Mouse (Mus musculus) inflammation-experienced regulatory T-cells, adult 6 months (primary cell): ENCODE results near the gene Ryr2. TPM values are rescaled to one million over a fixed set of nuclear protein-coding genes. Genes with fewer than 3 reads are reported as not detected.
"Not testable (repeated sequence)": the region's sequence is repeated elsewhere in the genome, so short reads cannot be mapped to it uniquely, and the experiment has no call there.

Experiments
- ATAC-seq: one replicate; pipeline ENCODE4 v1.8.0; 2017
- polyA plus RNA-seq, 3 experiments: library from polyadenylated mRNA; unstranded; fragments of 100-300 nt; shearing (Covaris generic); gene quantifications; one replicate each; pipeline ENCODE4 v1.2.1; 2017

The Ryr2 gene
- polyA plus RNA-seq, 3 experiments from 2014 or later = not detected

DNA sequence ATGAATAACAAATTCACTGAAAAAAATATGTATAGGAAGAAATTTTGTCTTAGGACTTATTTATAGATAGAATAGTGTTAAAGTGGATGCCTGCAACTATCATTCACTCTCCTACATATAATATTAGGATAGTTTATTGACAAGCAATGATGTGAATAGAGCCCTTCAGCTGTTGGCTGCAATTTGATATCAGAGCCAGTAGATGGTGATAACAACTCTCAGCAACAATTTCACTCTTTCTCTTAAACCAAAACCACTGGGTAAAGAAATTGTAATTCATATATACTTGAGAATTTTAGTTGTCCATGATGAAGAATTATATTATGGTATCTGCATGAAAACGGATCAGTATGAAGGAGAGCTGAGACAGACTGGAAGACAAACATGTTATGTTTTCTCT is 236.8 kb downstream of the Ryr2 start:
- no peak for ATAC-seq

DNA sequence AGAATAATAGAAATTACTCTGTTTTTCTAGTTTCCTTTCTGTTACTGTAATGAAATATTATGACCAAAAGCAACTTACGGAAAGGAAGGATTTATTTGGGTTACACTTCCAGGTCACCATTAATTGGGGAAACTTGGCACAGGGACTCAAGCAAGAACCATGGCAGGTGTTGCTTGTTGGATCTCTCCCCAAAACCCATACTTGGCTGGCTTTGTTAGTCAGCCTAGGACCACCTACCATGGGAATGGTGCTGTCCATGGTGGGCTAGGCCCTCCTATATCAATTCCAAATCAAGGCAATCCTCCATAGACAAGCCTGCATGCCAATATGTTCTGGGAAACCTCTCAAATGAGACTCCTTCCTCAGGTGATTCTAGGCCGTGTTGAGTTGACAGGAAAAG is 237.3 kb downstream of the Ryr2 start:
- ATAC-seq = no peak

DNA sequence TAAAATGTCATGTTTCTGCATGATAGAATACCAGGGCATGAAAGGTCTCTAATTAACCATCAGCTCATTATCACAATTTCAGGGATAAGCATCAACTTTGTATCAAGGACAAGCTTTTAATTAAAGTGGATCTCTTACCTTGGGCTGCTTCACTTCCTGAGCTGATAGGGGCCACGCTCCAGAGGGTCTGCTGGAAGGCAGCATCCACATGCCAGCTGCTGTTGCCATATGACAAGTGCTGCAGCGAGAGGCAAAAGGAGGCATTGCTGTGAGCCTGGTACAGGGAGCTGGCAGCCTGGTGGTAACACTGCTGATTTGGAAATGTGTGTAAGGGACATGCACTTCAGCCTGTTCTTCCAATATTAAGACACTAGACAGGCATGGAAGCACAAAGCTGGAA is 237.8 kb downstream of the Ryr2 start:
- ATAC-seq = no peak

DNA sequence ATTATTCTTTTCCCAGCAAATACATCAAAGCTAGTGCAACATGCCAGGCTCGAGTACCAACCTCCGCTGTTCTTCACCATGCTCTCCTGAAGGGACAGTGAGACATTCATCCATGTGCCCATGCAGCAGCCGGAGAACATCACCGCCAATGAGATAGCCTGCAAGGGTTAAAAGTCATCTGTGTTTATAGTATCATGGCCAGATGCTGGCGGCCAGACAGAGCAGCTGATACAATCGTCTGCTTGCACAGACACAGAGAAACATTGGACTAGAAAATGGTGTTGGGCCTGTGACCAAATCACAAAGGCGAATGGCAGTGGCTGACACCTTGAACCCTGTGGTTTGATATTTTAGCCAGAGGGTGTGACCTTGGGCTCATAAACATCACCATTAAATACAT is 238.7 kb downstream of the Ryr2 start:
- no peak for ATAC-seq

DNA sequence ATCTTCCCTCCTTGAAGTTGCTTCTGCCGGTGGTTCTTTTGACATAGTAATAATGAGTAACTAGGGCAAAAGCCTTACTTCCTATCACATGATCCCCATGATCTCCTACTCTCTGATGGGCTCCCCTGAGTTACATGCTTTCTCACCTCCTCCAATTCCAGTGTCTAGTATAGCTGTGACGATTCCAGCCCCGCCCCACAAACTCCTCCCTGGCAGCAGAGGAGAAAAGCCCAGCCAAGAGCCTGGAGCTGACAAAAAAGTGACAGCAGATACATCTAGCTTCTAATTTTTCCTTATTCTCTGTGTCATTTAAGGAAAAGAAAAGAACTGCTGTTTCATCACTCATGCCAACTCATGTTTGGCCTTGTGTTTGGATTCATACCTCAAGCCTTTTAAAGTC is 241.5 kb downstream of the Ryr2 start:
- ATAC-seq = no peak

DNA sequence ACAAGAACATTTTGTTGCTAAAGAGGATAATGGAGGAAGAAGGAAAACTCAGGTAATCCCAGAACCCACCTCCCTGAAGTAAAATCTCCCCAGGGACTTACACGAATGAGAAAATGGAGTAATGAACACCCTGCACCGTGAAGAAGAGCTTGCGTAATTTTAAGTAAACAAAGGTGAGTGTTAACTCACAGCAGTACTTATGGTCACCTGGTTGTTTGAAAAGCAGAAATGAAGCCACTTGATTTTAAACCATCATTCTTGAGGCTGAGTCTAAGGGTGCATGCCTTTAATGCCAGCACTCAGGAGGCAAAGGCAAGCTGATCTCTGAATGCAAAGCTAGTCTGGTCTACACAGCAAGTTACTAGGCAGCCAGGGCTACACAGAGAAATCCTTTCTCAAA is 255.1 kb downstream of the Ryr2 start:
- no peak for ATAC-seq

DNA sequence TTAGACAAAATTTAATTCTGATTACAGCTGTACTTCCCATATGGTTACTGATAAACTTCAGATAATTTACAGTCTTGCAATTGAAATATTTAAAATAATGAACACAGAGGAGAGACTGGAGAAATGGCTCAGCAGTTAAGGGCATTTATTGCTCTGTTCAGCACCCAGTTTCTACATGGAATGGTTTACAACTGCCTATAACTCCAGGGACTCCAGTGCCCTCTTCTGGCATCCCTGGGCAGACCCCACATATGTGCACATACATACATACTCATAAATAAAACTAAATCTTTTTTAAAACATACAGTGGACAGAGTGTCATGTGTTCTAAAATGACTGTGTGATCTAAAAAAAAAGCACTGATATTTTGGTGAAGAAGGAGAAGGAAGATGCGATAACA is 262.9 kb downstream of the Ryr2 start:
- ATAC-seq = no peak

DNA sequence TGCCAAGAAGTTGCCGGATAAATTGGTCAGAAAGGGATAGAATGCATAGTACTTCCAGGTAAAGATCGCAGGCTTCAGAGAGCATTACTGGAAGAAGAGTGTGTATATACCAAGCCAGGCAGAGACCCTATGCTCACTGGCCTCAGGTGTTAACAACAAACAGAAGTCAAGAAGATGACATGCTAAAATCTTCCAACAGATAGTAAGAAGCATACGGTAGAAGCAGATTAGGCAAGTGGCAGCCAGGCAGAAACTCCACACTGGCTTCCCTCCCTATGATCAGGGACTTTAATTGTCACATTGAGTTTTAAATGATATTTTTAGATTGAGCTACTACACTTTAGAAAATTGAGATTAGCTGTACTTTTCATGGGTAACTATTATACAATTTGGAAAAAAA is 268.9 kb downstream of the Ryr2 start:
- ATAC-seq = no peak

DNA sequence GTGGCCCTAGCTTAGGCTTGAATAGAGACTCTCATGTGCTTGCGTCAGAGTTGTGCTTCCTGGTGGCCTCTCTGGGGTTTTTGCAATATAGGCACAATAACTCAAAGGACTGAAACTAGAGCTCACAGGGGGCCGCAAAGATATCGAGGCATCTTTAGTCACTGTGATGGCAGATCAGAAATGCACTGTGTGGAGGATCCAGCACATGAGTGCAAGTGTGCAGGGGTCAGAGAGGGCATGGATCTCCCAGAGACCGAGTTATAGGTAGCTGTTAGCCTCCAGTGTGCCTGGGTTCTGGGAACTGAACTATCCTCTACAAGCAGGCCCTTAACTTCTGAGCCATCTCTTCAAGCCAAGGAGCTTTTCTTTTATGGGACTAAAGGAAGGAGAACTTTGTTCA is 269.6 kb downstream of the Ryr2 start:
- no peak for ATAC-seq

DNA sequence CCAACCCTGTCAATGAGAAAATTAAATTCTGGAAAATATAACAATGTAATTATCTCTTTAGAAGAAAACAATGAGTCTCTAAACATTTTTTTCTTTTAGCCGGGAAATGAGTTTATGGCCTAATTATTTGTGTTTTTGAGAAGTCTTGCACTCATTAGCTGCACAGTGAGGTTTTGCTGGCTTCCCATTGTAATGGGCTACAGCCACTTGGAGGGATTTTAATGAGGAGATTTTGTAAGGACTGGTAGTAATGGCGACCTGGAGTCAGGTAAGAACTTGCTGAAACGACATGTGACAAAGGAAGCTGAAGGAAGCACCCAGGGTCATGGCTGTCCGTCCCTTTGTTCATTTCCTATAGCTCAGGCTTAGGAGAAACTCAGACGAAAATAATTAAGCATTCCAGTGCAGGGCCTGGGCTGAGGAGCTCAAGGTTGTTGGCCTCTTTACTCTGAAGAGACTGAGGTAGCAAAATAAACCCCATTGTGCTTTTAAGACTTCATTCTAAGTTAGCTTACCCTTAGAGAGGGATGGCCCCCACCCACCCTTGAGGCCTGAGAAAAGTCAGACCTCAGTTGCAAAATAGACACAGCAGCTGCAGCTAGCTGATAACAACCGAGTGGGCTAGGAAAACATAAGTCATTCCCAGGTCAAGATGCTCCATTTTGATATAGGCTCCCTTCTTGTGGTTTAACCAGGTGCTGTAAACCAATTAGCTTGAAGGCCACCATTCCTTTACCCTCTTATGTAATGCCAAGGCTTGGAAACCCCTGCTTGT is 270.3 kb downstream of the Ryr2 start:
- no peak for ATAC-seq

DNA sequence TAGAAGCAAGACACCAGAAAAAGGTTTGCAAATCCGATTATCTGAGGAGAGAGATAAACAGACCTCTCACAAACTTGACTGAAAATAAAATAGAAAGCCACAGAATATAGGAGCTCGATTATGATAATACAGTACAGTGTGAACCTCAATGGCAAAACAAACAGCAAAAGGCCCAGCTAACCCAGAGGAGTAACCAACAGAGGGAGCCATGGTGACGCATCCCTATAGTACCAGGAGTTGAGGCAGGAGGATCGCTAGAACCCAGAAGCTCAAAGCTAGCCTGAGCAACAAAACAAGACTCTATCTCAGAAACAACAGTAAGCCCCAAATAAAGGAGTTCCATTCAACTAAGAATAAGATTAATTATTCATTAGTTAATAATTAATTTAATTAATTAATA is 275.5 kb downstream of the Ryr2 start:
- ATAC-seq = no peak

DNA sequence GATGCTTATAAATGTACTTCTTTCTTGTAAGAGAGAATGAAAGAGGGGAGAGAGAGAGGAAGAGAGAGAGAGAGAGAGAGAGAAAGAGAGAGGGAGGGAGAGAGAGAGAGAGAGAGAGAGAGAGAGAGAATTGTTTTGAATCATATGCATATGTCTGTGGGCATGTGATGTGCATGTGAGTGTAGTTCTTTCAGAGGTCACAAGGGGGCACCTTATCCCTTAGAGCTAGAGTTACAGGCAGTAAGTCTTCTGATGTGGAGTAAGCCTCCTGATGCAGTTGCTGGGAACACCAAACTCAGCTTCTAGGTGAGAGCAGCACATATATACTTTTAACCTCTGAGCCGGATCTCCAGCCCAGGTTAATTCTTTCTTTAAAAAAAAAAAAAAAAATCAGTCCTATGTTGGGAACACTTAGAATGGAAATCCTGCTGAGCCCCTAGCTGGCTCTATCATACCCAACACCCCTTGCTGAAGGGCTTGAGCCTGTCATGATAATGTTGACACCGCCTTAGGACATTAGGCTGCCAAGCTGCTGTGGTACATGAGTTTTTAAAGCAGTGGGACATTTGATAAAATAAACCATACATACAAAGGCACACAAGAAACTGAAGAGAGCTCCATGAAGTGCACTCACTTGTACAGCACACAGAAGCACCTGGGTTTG is 281.1 kb downstream of the Ryr2 start:
- ATAC-seq = no peak

DNA sequence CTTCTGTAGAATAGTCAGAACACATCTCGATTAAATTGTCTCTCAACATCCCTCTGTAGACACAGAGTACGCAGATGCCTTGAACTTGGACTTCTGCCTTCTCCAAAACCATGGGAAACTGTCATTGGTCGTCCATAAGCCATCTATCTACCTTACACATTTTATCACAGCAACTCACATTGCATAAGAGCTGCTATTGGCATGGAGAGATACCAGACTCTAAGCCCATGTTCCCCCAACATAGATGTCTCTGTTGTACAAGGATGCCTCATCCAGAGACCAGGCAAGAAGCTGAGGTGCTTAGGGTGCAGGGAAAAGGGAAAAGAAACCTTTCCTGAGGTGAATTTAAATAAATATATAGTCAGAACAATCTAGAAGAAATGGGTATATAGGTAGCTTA is 288.0 kb downstream of the Ryr2 start:
- ATAC-seq = no peak

DNA sequence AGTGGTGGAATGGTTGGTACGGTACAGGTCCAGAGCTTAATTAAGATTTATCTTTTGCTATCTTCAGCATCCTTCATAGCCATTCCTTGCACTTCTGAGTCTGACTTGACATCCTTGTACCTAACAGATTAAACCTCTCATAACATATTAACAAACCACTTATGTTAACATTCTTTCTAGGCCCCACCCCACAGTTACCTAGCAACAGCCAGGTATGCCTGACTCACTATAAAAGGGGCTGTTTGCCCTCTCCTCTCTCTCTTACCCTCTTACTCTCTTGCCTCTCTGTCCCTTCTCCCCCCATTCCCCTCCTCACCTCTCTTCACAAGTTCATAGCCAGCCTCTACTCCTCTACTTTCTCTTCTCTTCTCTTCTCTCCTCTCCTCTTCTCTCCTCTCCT is 297.4 kb downstream of the Ryr2 start:
- ATAC-seq = not testable (repeated sequence)

DNA sequence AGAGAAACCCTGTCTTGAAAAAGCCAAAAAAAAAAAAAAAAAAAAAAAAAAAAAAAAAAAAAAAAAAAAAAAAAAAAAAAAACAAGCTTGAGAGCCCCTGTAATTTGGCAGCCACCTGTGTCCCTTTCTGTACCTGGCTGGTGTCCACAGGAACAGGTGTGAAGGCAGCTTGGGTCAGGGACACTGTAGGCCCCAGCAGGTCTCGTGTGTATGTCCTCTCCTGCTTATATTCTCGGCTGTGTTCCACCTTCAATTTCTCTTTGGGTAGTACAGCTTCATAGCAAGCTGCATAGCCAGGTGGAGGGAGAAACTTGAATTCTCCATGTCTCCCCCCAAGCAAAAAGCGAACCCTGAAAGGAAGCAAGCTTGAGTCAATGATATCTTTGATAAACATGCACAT is 314.2 kb downstream of the Ryr2 start:
- ATAC-seq = no peak

DNA sequence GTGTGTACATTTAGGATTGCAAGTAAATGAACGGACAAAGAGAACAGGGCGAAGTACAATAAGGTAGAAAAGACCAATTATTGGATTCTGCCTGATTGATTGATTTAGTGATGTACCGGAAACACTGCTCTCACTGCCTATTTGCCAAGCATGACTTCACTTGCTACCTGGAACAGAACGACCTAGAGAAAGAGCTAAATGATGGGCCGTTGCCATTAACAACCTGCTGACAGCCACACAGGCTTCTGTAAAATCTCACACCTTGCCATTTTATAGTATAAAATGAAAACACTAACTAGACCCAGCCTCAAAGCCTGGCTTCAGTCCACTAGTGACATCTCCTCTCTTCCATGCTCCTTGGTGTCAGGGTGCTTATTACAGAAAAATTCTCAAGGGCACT is 316.2 kb downstream of the Ryr2 start:
- ATAC-seq = no peak

DNA sequence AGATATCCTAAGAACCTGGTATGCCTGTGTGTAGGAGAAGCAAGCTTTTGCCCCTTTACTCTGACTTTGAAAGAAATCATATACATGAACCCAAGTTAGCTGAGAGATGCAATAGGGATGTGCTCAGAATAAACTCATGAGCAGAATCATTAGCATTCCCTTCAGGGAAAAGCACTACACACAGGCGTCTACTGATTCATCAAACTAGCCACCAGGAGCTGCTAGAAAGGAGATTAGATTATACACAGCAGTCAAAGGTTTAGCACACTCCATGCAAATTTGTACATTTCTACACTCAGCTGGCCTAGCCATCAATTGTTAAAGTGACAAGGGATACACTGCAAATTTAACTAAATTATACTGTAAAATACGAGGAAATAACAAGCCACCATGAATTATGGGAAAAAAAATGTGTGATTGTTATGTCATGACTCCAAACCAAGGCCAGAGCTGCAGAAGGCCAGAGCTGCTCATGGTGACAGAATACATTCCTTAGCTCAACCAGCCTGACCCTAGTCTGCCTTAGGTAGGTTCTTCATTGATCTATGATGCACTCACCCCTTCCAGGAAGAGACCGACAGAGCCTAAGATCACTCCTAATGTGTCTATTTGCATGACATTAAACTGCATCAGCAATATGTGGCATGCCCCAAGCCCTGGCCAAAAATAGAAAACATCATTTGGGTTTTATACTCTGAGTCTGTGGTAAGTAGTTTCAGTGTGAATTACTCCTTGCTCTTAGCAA is 324.2 kb downstream of the Ryr2 start:
- ATAC-seq = no peak

DNA sequence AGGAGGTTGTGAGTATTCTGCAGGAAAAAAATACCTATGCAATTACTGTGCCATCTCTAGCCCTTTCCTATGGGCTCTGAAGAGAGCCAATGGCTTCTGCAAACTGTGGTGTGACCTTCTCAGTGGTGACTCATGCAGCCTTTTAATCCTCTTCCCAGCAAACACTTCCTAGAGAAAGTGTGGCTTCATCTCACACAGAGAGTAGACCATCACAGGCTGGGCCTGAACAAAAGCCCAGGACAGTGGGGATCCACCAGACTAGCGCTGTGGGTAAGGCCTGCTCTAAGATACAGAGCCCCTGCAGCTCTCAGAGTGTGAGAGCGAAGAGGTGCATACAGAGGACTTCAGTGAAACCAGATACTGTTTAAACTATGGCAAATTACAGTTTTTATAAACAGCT is 325.7 kb downstream of the Ryr2 start:
- no peak for ATAC-seq

DNA sequence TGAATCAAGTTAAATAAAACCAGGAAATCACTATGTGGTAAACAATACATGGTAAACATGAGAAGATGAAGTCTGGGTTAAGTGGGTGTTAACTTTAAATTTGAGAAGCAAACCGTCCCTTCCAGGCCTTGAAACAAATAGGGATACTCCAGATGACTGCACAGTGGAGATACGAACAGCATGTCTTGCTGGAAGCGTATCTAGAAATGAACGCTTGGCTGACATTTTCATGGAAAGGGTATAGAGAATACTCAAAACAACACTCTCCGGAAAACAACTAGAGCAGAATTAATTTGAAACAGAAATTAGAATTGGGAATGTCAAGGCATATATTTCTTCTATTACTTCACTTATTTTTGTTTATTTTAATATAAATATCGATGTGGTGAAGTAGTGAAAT is 329.0 kb downstream of the Ryr2 start:
- ATAC-seq = no peak

DNA sequence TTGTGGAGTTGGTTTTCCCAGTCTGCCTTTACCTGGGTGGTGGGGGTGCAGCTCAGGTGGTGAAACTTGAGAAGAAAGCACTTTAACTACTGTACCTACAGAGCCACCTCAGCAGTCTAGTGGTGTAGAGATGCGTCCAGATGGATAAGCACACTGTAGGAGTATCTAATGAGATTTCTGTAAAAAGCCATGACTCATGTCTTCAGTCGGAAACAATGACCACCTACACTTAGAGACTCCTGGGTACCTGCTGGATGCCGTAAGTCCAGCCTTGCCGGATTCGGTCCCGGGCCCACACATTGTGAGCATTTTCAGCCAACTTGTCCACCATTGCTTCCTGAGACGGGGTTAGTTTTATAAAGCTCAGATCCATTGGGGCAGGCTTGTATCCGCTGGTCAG is 334.6 kb downstream of the Ryr2 start:
- ATAC-seq = no peak

DNA sequence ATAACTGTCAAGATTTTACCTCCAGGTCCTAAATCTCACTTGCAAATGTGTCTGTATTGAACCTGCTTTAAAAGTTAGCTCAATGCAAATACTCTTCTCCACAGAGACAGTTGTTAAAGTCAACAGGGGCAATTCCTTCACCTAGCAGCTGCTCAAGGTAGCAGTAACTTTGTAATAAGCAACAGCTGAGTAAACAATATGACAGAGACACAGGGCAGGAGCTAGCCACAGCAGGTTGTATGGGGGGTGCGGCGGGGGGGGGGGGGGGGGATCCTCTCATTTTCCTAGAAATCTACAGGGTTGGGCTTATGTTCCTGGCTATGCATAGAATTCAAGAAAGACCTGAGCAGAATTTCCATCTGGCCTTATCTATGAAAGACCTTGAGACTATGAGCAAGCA is 339.8 kb downstream of the Ryr2 start:
- no peak for ATAC-seq

DNA sequence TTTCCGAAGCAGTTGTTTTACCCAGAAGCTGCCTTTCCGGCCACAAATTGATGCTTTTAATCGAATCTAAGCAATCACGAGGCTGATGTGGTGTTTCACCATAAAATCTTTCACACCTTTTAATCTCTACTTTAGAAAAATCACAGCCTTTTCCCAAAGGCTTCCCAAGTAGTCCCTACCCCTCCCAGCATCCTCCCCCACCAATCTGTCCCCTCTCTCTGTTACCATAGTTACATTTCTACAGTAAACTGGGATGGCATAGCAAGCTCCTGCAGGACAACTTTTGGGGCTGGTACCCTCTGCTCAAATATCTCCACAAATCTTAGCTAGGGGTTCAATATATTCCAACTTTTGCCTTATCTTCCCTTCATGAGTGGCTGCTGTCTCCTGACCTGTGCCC is 342.8 kb downstream of the Ryr2 start:
- no peak for ATAC-seq

DNA sequence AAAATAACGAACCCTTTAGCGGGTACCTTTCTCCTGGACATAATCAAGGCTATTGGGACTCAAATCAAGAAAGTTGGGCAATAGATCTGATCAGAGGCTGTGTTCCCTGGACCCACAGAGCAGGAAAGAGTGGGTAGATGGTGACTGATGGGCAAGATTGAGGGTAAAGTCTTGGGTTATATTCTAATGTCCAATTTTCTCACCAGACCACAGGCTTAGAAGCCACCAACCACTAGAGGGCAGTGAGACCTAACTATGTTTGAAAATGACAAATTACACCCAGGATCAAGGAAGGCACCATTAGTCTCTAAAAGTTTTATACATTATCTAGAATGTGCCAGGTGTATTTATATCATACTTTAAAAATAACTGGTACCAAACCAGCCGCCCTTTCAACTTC is 343.6 kb downstream of the Ryr2 start:
- no peak for ATAC-seq

DNA sequence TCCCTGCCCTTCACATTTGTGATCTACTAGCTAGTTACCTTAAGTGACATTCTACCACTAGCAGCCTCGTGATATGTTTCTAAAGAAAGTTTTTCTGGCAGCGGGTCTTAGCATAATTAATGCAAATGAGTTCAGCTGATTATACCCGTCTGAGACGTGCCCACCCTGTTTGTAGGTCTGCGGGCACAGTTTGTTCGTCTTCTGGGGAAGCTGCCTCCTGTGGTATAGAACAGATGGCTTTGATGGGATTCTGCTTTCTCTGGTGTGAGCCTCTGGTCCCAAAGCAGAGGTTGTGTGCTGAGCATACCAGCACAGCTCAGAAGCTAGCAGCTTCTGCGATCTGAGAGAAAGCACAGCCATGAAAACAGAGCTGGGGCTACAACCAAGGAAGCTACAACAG is 348.9 kb downstream of the Ryr2 start:
- no peak for ATAC-seq
